Mouse (Mus musculus) gastrocnemius, adult 8-10 months (tissue): ENCODE data around the gene Camkk2. TPM values are rescaled to one million over a fixed set of nuclear protein-coding genes. Genes with fewer than 3 reads are reported as not detected.
A peak's percentile ranks its signal among the peaks of the same experiment; 100 is the strongest.

ENCODE experiments used
- DNase-seq, 2 experiments: peaks; one replicate each; pipeline ENCODE4 v3.0.0; 2022; ENCODE audit warnings: low spot score in 2 of 2
- total RNA-seq, 4 experiments: library from RNA; stranded (reverse); gene quantifications; 2 replicates each; pipeline ENCODE4 v1.2.4; 2022

Gene Camkk2
- total RNA-seq, 4 experiments from 2014 or later: 2.0 to 3.4 (median 3.1) TPM

GRCm38 (mm10) chr5:122783726-122784406 is 4.7 kb upstream of the Camkk2 start:
- DNase-seq: no peak

- no peak for DNase-seq
Measured at GRCm38 (mm10) chr5:122782066-122782465, 2.9 kb upstream of the Camkk2 start.

- DNase-seq: no peak
Measured at GRCm38 (mm10) chr5:122780791-122781432, 1.7 kb upstream of the Camkk2 start.

GRCm38 (mm10) chr5:122778231-122779226 is 680 bp downstream of the Camkk2 start:
- DNase-seq: no peak

GRCm38 (mm10) chr5:122777322-122777721 is 1.9 kb downstream of the Camkk2 start:
- no peak for DNase-seq

- DNase-seq: no peak
Measured at GRCm38 (mm10) chr5:122775646-122776286, 3.4 kb downstream of the Camkk2 start.

- DNase-seq: no peak
Measured at GRCm38 (mm10) chr5:122774743-122775611, 4.2 kb downstream of the Camkk2 start.

- no peak for DNase-seq
Measured at GRCm38 (mm10) chr5:122773756-122774155, 5.5 kb downstream of the Camkk2 start.

- no peak for DNase-seq
Measured at GRCm38 (mm10) chr5:122771428-122771827, 7.8 kb downstream of the Camkk2 start.

GRCm38 (mm10) chr5:122770806-122771261 is 8.4 kb downstream of the Camkk2 start:
- peak; percentile 66 to 79 for DNase-seq

GRCm38 (mm10) chr5:122770304-122770703 is 8.9 kb downstream of the Camkk2 start:
- peak in 1 of 2 experiments; percentile 42 for DNase-seq

GRCm38 (mm10) chr5:122769101-122769568 is 10.1 kb downstream of the Camkk2 start:
- no peak for DNase-seq

GRCm38 (mm10) chr5:122767283-122767682 is 11.9 kb downstream of the Camkk2 start:
- DNase-seq: no peak

- no peak for DNase-seq
Measured at GRCm38 (mm10) chr5:122764032-122764464, 15.2 kb downstream of the Camkk2 start.

GRCm38 (mm10) chr5:122763271-122764031 is 15.8 kb downstream of the Camkk2 start:
- no peak for DNase-seq

- DNase-seq: peak; percentile 35 to 58
Measured at GRCm38 (mm10) chr5:122756680-122757079, 22.5 kb downstream of the Camkk2 start.

- DNase-seq: no peak
Measured at GRCm38 (mm10) chr5:122756144-122756543, 23.1 kb downstream of the Camkk2 start.

GRCm38 (mm10) chr5:122755620-122756019 is 23.6 kb downstream of the Camkk2 start:
- no peak for DNase-seq

- DNase-seq: no peak
Measured at GRCm38 (mm10) chr5:122754477-122754876, 24.7 kb downstream of the Camkk2 start.
